ENCODE assay signal across 17 mouse cellular contexts in the genomic region with DNA sequence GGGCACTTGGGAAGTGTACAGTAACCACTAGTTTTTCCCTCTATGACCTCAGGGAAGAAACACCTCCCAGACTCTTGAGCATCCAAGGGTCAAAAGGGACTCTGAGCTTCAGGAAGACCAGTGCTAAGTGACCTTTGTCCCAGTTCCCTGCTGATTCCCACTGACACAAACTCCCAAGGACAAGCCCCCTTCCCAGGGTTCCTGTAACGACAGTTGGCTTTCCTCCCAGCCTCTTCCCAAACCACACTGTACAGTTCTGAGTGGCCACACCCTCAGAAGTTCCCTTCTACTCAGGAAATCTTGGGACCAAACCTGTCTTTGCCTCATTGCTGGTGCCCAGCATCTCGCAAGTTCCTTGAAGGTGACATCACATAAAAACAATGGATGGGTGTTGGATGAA. TPM values are rescaled to one million over a fixed set of nuclear protein-coding genes. Genes with fewer than 3 reads are reported as not detected.
"Had no signal": no experiment of that assay in that cellular context is flagged by ENCODE, and none has a peak within 500 bp of the region (broad histone marks: within the 10 kb centered on the region; RNA-seq: fewer than 3 reads in every experiment).

No protein-coding gene starts in this region.

- H3K4me3 ChIP-seq: intestine, embryonic 15.5 days; layer of hippocampus, adult 2 months; limb, embryonic 15.5 days; liver, embryonic 12.5 days; midbrain, embryonic 12.5 days; neural tube, embryonic 13.5 days; stomach, embryonic 15.5 days had no signal

- H3K27me3 ChIP-seq: intestine, embryonic 15.5 days; limb, embryonic 15.5 days; neural tube, embryonic 13.5 days; stomach, embryonic 15.5 days had no signal

- H3K4me2 ChIP-seq: intestine, embryonic 15.5 days; limb, embryonic 15.5 days; liver, embryonic 12.5 days; midbrain, embryonic 12.5 days; neural tube, embryonic 13.5 days; stomach, embryonic 15.5 days had no signal

- DNase-seq: kidney, postnatal 4 days; retina, postnatal 1 day; right cerebral cortex, postnatal 4 days; thymus, postnatal 4 days had no signal

- ATAC-seq: intestine, embryonic 15.5 days; liver, embryonic 12.5 days; midbrain, embryonic 16.5 days had no signal

- H3K9ac ChIP-seq: intestine, embryonic 15.5 days; limb, embryonic 15.5 days; liver, embryonic 12.5 days; midbrain, embryonic 12.5 days; neural tube, embryonic 13.5 days; stomach, embryonic 15.5 days had no signal

- H3K9me3 ChIP-seq: intestine, embryonic 15.5 days; limb, embryonic 15.5 days; liver, embryonic 12.5 days; midbrain, embryonic 12.5 days; neural tube, embryonic 13.5 days; stomach, embryonic 15.5 days had no signal

- H3K36me3 ChIP-seq: intestine, embryonic 15.5 days; limb, embryonic 15.5 days; liver, embryonic 12.5 days; midbrain, embryonic 12.5 days; neural tube, embryonic 13.5 days; stomach, embryonic 15.5 days had no signal

- H3K27ac ChIP-seq: intestine, embryonic 15.5 days; layer of hippocampus, adult 2 months; limb, embryonic 15.5 days; liver, embryonic 12.5 days; midbrain, embryonic 12.5 days; neural tube, embryonic 13.5 days; stomach, embryonic 15.5 days had no signal

RNA-seq across cellular contexts. Expression of a gene that starts 25.5 kb away (rescaled TPM):
- polyA plus RNA-seq: intestine, embryonic 15.5 days; kidney, embryonic 14.5 days; limb, embryonic 11.5 days; limb, embryonic 15.5 days; liver, embryonic 12.5 days; liver, embryonic 16.5 days; lung, embryonic 16.5 days; midbrain, embryonic 12.5 days; midbrain, embryonic 16.5 days; neural tube, embryonic 13.5 days; spleen, adult 2 months; stomach, embryonic 15.5 days had no signal

RNA-seq across cellular contexts. Expression of a gene that starts 42.8 kb away (rescaled TPM):
- polyA plus RNA-seq: intestine, embryonic 15.5 days; kidney, embryonic 14.5 days; limb, embryonic 11.5 days; limb, embryonic 15.5 days; liver, embryonic 12.5 days; liver, embryonic 16.5 days; lung, embryonic 16.5 days; midbrain, embryonic 12.5 days; midbrain, embryonic 16.5 days; neural tube, embryonic 13.5 days; spleen, adult 2 months; stomach, embryonic 15.5 days had no signal
